Mouse (Mus musculus) forebrain, embryonic 14.5 days (tissue): ENCODE data around the gene Ube4b. TPM values are rescaled to one million over a fixed set of nuclear protein-coding genes. Genes with fewer than 3 reads are reported as not detected.

ENCODE experiments used
- ATAC-seq: fragments of 200-750 bp; cut with Nextera tagmentation; 2 replicates; pipeline ENCODE4 v1.8.0; 2017; ENCODE audit warnings: mild to moderate bottlenecking, moderate library complexity
- DNase-seq: peaks from one replicate; pipeline ENCODE4 v3.0.0-alpha.2; 2015; ENCODE audit warnings: low spot score
- H3K27ac ChIP-seq: fragments of 300-500 bp; sonication (generic); 2 replicates; pipeline ENCODE4 v1.5.1; 2014; ENCODE audit warnings: low read depth, mild to moderate bottlenecking, control low read depth, low read length, moderate library complexity
- H3K27me3 ChIP-seq: fragments of 300-500 bp; sonication (generic); replicated peaks from 2 replicates; pipeline ENCODE4 v1.6.1; 2014; ENCODE audit warnings: low read length, control low read depth, mixed read lengths; ENCODE audit not compliant: control insufficient read depth, insufficient read depth
- H3K36me3 ChIP-seq: fragments of 300-500 bp; sonication (generic); 2 replicates; pipeline ENCODE4 v1.6.1; 2014; ENCODE audit warnings: low read length, control low read depth; ENCODE audit not compliant: control insufficient read depth, insufficient read depth
- H3K4me1 ChIP-seq: fragments of 300-500 bp; sonication (generic); 2 replicates; pipeline ENCODE4 v1.6.1; 2014; ENCODE audit warnings: antibody characterized with exemption, low read length, control low read depth; ENCODE audit not compliant: control insufficient read depth, insufficient read depth
- H3K4me2 ChIP-seq: fragments of 300-500 bp; sonication (generic); 2 replicates; pipeline ENCODE4 v1.6.1; 2014; ENCODE audit warnings: mild to moderate bottlenecking, control low read depth, low read length
- H3K4me3 ChIP-seq: fragments of 300-500 bp; sonication (generic); 2 replicates; pipeline ENCODE4 v1.5.1; 2014; ENCODE audit warnings: low read depth, low read length, control low read depth
- H3K9ac ChIP-seq: fragments of 300-500 bp; sonication (generic); 2 replicates; pipeline ENCODE4 v1.6.1; 2014; ENCODE audit warnings: mild to moderate bottlenecking, low read length, control low read depth, moderate library complexity
- H3K9me3 ChIP-seq: fragments of 300-500 bp; sonication (generic); replicated peaks from 2 replicates; pipeline ENCODE4 v1.6.1; 2016; ENCODE audit warnings: low read length, control low read depth, mixed read lengths; ENCODE audit not compliant: control insufficient read depth
- WGBS: fragments of 180-500 bp; shearing (Covaris S2); extraction: QIAGEN DNeasy Blood & Tissue Kit; methylation state at CpG from one replicate; pipeline ENCODE4 v1.1.7; 2014; 5-methylcytosine and 5-hydroxymethylcytosine counted together
- polyA plus RNA-seq: library from polyadenylated mRNA; unstranded; fragments of >200 nt; fragmentation: Nextera tagmentation; extraction: Ambion mirVana; gene quantifications from 2 replicates; pipeline ENCODE4 v1.2.1, GENCODE M21; 2014

The Ube4b gene
- polyA plus RNA-seq, 1 experiment from 2014 or later, result 34.3 TPM

- H3K27me3 ChIP-seq, result no peaks in the 10 kb centered on the region
- ATAC-seq (no peak), DNase-seq (no peak)
- H3K36me3 ChIP-seq, result peaks cover 95% of the 10 kb centered on the region
- no peaks in the 10 kb centered on the region for H3K4me1 ChIP-seq
- no peaks in the 10 kb centered on the region for H3K9me3 ChIP-seq
- no peak overlapping the region for H3K9ac ChIP-seq
- H3K4me3 ChIP-seq, result no peak overlapping the region
- H3K27ac ChIP-seq, result no peak overlapping the region
- no peak overlapping the region for H3K4me2 ChIP-seq
- 90% methylated on average over 5 of the region's 5 CpGs for WGBS
These were observed 80.7 kb downstream of the Ube4b start for GRCm38 (mm10) chr4:149345873-149346272.

- Histone ChIP-seq H3K27me3 (no peaks in the 10 kb centered on the region), H3K9me3 (no peaks in the 10 kb centered on the region), H3K27ac (no peak overlapping the region), H3K9ac (no peak overlapping the region), H3K4me3 (no peak overlapping the region), H3K4me2 (no peak overlapping the region), H3K4me1 (no peaks in the 10 kb centered on the region), H3K36me3 (peaks cover 88% of the 10 kb centered on the region)
- DNase-seq (no peak), ATAC-seq (no peak)
- WGBS, result 80% methylated on average over 8 of the region's 8 CpGs
These were observed 82.2 kb downstream of the Ube4b start for GRCm38 (mm10) chr4:149344311-149344710.

- Histone ChIP-seq H3K27me3 (no peaks in the 10 kb centered on the region), H3K36me3 (peaks cover 88% of the 10 kb centered on the region), H3K4me1 (no peaks in the 10 kb centered on the region), H3K4me3 (no peak overlapping the region), H3K9ac (no peak overlapping the region), H3K9me3 (no peaks in the 10 kb centered on the region), H3K4me2 (no peak overlapping the region), H3K27ac (no peak overlapping the region)
- no peak for DNase-seq
- ATAC-seq, result no peak
- WGBS, result 80% methylated on average over 2 of the region's 2 CpGs
These were observed 85.9 kb downstream of the Ube4b start for GRCm38 (mm10) chr4:149340680-149341079.

GRCm38 (mm10) chr4:149339426-149340214 lies 86.9 kb downstream of the Ube4b start:
- Histone ChIP-seq H3K36me3 (peaks cover 88% of the 10 kb centered on the region), H3K27me3 (no peaks in the 10 kb centered on the region), H3K4me3 (no peak overlapping the region), H3K27ac (no peak overlapping the region), H3K4me2 (no peak overlapping the region), H3K4me1 (no peaks in the 10 kb centered on the region), H3K9me3 (no peaks in the 10 kb centered on the region), H3K9ac (no peak overlapping the region)
- DNase-seq (no peak), ATAC-seq (no peak)
- 78% methylated on average over 5 of the region's 5 CpGs for WGBS

GRCm38 (mm10) chr4:149338137-149338536 lies 88.4 kb downstream of the Ube4b start:
- H3K27ac ChIP-seq, result no peak overlapping the region
- 91% methylated on average over 2 of the region's 2 CpGs for WGBS
- H3K4me2 ChIP-seq, result no peak overlapping the region
- H3K4me3 ChIP-seq, result no peak overlapping the region
- DNase-seq (no peak), ATAC-seq (no peak)
- no peak overlapping the region for H3K9ac ChIP-seq
- H3K9me3 ChIP-seq, result no peaks in the 10 kb centered on the region
- H3K4me1 ChIP-seq, result no peaks in the 10 kb centered on the region
- H3K27me3 ChIP-seq, result no peaks in the 10 kb centered on the region
- peaks cover 88% of the 10 kb centered on the region for H3K36me3 ChIP-seq

GRCm38 (mm10) chr4:149337353-149337752 lies 89.2 kb downstream of the Ube4b start:
- 93% methylated on average over 9 of the region's 9 CpGs for WGBS

GRCm38 (mm10) chr4:149336302-149336701 lies 90.2 kb downstream of the Ube4b start:
- Histone ChIP-seq H3K27ac (no peak overlapping the region), H3K9ac (no peak overlapping the region), H3K4me2 (no peak overlapping the region), H3K4me1 (no peaks in the 10 kb centered on the region), H3K36me3 (peaks cover 87% of the 10 kb centered on the region), H3K27me3 (no peaks in the 10 kb centered on the region), H3K4me3 (no peak overlapping the region), H3K9me3 (no peaks in the 10 kb centered on the region)
- ATAC-seq (no peak), DNase-seq (no peak)
- 90% methylated on average over 7 of the region's 7 CpGs for WGBS

More at GRCm38 (mm10) chr4:149337353-149337752, 89.2 kb downstream of the Ube4b start:
- H3K36me3 ChIP-seq, result peaks cover 88% of the 10 kb centered on the region
- no peaks in the 10 kb centered on the region for H3K4me1 ChIP-seq
- no peaks in the 10 kb centered on the region for H3K27me3 ChIP-seq
- no peak for DNase-seq
- H3K4me3 ChIP-seq, result no peak overlapping the region
- no peak overlapping the region for H3K4me2 ChIP-seq
- no peak overlapping the region for H3K27ac ChIP-seq
- ATAC-seq, result no peak
- no peaks in the 10 kb centered on the region for H3K9me3 ChIP-seq
- H3K9ac ChIP-seq, result no peak overlapping the region

GRCm38 (mm10) chr4:149334881-149335280 lies 91.7 kb downstream of the Ube4b start:
- ATAC-seq (no peak), DNase-seq (no peak)
- no peaks in the 10 kb centered on the region for H3K9me3 ChIP-seq

GRCm38 (mm10) chr4:149332726-149333125 lies 93.8 kb downstream of the Ube4b start:
- DNase-seq (no peak), ATAC-seq (no peak)
- Histone ChIP-seq H3K27ac (no peak overlapping the region), H3K4me2 (no peak overlapping the region), H3K36me3 (peaks cover 96% of the 10 kb centered on the region), H3K27me3 (no peaks in the 10 kb centered on the region), H3K4me3 (no peak overlapping the region), H3K4me1 (no peaks in the 10 kb centered on the region), H3K9ac (no peak overlapping the region), H3K9me3 (no peaks in the 10 kb centered on the region)
- 93% methylated on average over 7 of the region's 7 CpGs for WGBS

More at GRCm38 (mm10) chr4:149334881-149335280, 91.7 kb downstream of the Ube4b start:
- 94% methylated on average over 11 of the region's 11 CpGs for WGBS
- no peak overlapping the region for H3K27ac ChIP-seq
- peaks cover 89% of the 10 kb centered on the region for H3K36me3 ChIP-seq
- no peak overlapping the region for H3K9ac ChIP-seq
- H3K4me1 ChIP-seq, result no peaks in the 10 kb centered on the region
- H3K4me2 ChIP-seq, result no peak overlapping the region
- H3K27me3 ChIP-seq, result no peaks in the 10 kb centered on the region
- no peak overlapping the region for H3K4me3 ChIP-seq
